Mouse (Mus musculus): ENCODE data around the gene Derl3. TPM values are rescaled to one million over a fixed set of nuclear protein-coding genes. Genes with fewer than 3 reads are reported as not detected.

Derl3 gene
- total RNA-seq, 2 experiments from 2014 or later, result 1.9 to 2.6 TPM

DNA sequence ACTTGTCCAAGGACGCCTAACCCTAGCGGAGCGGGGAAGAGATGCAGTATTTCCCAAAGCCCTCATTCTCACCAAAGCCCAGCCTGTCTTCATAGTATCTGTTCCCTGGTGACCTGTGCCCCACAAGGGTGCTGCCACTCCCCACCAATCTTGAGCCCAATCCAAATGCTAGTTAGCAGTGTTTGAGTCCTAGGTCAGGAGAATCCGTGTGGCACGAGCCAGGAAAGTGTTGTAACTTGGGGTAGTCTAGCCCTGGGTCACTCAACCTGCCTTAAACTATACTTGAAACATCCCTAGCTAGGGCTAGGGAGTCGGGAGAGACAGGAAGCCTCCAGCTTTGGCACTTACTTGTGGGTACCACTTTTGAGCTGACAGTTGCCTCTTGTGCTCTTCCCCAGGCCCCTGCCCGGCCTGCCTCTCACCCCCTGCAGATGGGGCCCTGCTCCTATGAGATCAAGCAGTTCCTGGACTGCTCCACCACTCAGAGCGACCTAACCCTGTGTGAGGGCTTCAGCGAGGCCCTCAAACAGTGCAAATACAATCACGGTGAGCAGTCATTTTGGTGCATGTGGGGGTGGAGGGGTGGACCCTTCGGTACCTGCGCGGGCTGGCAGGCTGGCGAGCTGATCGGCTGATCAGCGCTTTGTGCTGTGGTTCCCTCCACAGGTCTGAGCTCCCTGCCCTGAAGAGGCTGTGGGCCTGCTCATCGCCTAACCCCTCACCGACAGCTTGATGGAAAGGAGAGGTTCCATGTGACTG is 43.9 kb downstream of the Derl3 start:
- intact Hi-C loops (cut with DNase I), result no loop called here
- no peak for DNase-seq (ENCODE audit: low spot score in 2 of 2)

GRCm38 (mm10) chr10:75937851-75938643 is 44.8 kb downstream of the Derl3 start:
- no peak for DNase-seq (ENCODE audit: low spot score in 2 of 2)
- intact Hi-C loops (cut with DNase I), result no loop called here

DNA sequence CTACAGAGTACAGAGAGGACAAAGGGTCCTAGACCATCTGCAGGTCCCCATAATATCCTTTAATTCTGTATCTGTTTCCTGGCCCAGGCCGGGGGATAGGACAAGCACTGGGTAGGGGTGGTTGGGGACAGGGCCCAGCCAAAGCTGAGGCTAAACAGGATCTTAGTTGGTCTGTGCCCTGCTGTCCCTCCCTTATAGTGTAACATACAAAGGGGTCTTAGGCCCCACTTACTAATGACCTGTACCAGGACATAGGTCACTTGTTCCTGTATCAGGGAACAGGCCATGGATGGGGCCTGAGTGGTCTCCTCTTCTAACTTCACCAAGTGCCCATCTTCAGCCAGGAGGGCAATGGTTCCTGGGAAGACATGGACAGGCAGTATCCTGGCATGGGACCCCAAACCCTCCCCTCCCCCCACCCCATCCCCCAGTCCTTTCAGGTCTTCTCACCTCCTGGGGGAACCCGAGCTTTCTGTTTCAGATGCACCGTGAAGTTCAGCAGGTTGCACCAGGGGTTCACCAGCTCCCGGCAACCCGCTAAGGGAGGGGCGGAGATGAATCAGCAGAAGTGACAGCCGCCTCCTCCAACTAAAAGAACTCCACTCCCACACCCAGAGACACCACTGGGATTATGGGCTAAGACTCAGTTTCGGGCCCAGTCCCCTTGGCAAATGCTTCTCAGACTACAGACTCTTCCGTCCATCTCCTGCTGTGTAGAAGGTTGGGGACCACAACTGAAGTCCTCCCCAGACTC is 46.4 kb downstream of the Derl3 start:
- intact Hi-C loops (cut with DNase I), result no loop called here
- no peak for DNase-seq (ENCODE audit: low spot score in 2 of 2)

GRCm38 (mm10) chr10:75940520-75940919 is 47.3 kb downstream of the Derl3 start, which contains the start of gene Gm867:
Gene Gm867 (minus strand): TSS chr10:75940672.
- DNase-seq (ENCODE audit: low spot score in 2 of 2), result no peak
- intact Hi-C loops (cut with DNase I), result no loop called here

GRCm38 (mm10) chr10:75941042-75941824 is 48.0 kb downstream of the Derl3 start:
- intact Hi-C loops (cut with DNase I), result no loop called here

DNA sequence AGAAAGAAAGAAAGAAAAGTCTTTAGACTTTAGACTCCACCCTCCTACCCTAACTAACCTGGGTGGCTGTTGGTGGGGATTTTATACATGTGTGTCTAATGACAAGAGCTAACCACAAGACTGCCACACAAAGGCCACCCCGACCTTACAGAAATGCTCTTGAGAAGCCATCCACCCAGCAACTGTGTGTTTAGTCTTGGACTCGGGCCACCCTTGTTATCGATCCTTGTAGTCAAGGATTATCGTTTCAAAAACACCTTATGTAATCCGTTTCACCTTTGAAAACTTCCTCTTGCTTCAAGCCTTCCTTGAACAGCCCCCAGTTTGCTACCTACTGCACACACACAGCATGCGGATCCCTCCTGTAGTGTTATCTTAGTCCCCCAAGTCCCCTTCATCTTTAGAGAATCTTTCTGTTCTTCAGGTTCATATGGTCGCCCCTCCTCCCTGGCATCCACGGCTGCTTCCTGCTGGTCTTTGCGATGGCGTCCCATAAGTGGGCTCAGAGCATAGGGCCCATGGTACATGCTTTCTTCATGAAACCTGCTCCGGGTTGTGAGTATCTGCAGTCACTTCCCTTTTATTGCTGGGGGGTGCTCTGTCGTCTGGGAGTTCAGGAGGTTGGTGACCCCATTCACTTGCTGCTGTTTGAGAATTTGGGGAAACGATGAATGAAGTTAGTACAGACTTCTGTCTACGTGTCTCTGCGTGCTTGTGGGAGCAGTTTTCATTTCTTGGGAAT is 49.7 kb downstream of the Derl3 start, which contains the start of gene Vpreb3:
TSS of gene Vpreb3 (plus strand) at position 322 of the 742 bp plus-strand sequence.
- DNase-seq (ENCODE audit: low spot score in 2 of 2), result no peak
- intact Hi-C loops (cut with DNase I), result no loop called here

More at GRCm38 (mm10) chr10:75941042-75941824, 48.0 kb downstream of the Derl3 start:
- no peak for DNase-seq (ENCODE audit: low spot score in 2 of 2)

DNA sequence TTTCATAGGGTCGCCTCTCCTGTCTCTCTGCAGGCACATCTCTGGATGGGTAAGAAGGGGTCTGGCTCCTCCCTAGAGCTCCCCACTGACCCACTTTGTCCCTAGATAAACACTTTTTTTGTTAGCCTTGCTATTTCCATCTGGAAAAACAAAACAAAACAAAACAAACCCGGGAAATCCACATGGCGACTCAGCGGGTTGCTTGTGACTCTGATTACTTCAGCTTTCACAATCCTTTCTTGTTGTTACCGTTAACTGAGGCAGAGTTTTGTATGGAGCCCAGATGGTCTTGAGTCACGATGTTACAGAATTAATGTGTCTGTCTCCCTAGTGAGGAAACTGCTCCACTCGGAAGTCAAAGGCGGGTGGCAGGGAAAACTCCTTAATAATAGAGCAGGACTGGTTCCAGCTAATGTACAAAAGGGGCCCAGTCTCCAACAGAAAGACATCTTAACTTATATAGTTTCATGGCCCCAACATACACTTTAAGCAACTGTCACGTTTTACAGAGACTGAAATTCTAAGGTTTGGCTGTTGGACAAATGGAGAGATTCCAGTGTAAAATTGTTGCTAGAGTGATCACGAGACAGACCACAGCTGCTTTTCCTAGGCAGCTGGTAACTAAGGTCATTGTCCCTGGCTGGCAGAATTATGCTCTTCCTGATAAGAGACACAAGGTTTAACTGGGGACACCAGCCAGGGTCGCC is 51.0 kb downstream of the Derl3 start:
- intact Hi-C loops (cut with DNase I), result no loop called here
- DNase-seq (ENCODE audit: low spot score in 2 of 2), result peak in 1 of 2 experiments; percentile 52

GRCm38 (mm10) chr10:75945213-75945612 is 52.0 kb downstream of the Derl3 start:
- intact Hi-C loops (cut with DNase I), result no loop called here

More at GRCm38 (mm10) chr10:75945213-75945612, 52.0 kb downstream of the Derl3 start:
- DNase-seq (ENCODE audit: low spot score in 2 of 2), result no peak

Other genes starting within 250 kb of the Derl3 start
- 1 to 10 TPM; 4.3 to 4.8 TPM for gene Susd2, start 249.4 kb upstream of the Derl3 start, total RNA-seq (2021)
- 10 to 100 TPM; 79.8 to 82.9 TPM for gene Cabin1, start 129.1 kb upstream of the Derl3 start, total RNA-seq (2021)
- gene Ddt, start 120.0 kb upstream of the Derl3 start, total RNA-seq (2021), result 10 to 100 TPM; 32.8 to 40.5 TPM
- not detected for gene Gm20441, start 112.5 kb upstream of the Derl3 start, total RNA-seq (2021)
- gene Gstt3, start 112.0 kb upstream of the Derl3 start, total RNA-seq (2021), result 1 to 10 TPM; 1.5 to 1.7 TPM
- 1 to 10 TPM; 3.0 to 4.7 TPM for gene Gstt1, start 94.8 kb upstream of the Derl3 start, total RNA-seq (2021)
- gene Gstt4, start 70.9 kb upstream of the Derl3 start, total RNA-seq (2021), result not detected
- gene Gstt2, start 56.0 kb upstream of the Derl3 start, total RNA-seq (2021), result 1 to 10 TPM; 4.1 to 4.5 TPM
- 100 to 1,000 TPM; 690 to 714 TPM for gene Mif, start 33.2 kb upstream of the Derl3 start, total RNA-seq (2021)
- 10 to 100 TPM; 77.4 to 83.2 TPM for gene Smarcb1, start 28.2 kb downstream of the Derl3 start, total RNA-seq (2021)
- gene Chchd10, start 39.7 kb downstream of the Derl3 start, total RNA-seq (2021), result 100 to 1,000 TPM; 260 to 285 TPM
- 1 to 10 TPM; 1.7 to 2.3 TPM for gene Mmp11, start 43.1 kb downstream of the Derl3 start, total RNA-seq (2021)
- not detected for gene Gm867, start 47.3 kb downstream of the Derl3 start, total RNA-seq (2021)
- not detected for gene Vpreb3, start 49.6 kb downstream of the Derl3 start, total RNA-seq (2021)
- gene Gm5134, start 61.1 kb downstream of the Derl3 start, total RNA-seq (2021), result not detected
- gene Zfp280b, start 139.2 kb downstream of the Derl3 start, total RNA-seq (2021), result 10 to 100 TPM; 12.2 to 12.3 TPM
- gene Slc5a4b, start 217.5 kb downstream of the Derl3 start, total RNA-seq (2021), result not detected

Data from left cerebral cortex, postnatal 14 days (tissue).